Mouse (Mus musculus) forebrain, embryonic 14.5 days (tissue): ENCODE data around the gene Hist1h2bg. TPM values are rescaled to one million over a fixed set of nuclear protein-coding genes. Genes with fewer than 3 reads are reported as not detected.

Experiments used
- ATAC-seq: fragments of 200-750 bp; cut with Nextera tagmentation; 2 replicates; pipeline ENCODE4 v1.8.0; 2017; ENCODE audit warnings: mild to moderate bottlenecking, moderate library complexity
- DNase-seq: peaks from one replicate; pipeline ENCODE4 v3.0.0-alpha.2; 2015; ENCODE audit warnings: low spot score
- H3K27ac ChIP-seq: fragments of 300-500 bp; sonication (generic); 2 replicates; pipeline ENCODE4 v1.5.1; 2014; ENCODE audit warnings: low read depth, mild to moderate bottlenecking, control low read depth, low read length, moderate library complexity
- H3K27me3 ChIP-seq: fragments of 300-500 bp; sonication (generic); replicated peaks from 2 replicates; pipeline ENCODE4 v1.6.1; 2014; ENCODE audit warnings: low read length, control low read depth, mixed read lengths; ENCODE audit not compliant: control insufficient read depth, insufficient read depth
- H3K36me3 ChIP-seq: fragments of 300-500 bp; sonication (generic); 2 replicates; pipeline ENCODE4 v1.6.1; 2014; ENCODE audit warnings: low read length, control low read depth; ENCODE audit not compliant: control insufficient read depth, insufficient read depth
- H3K4me1 ChIP-seq: fragments of 300-500 bp; sonication (generic); 2 replicates; pipeline ENCODE4 v1.6.1; 2014; ENCODE audit warnings: antibody characterized with exemption, low read length, control low read depth; ENCODE audit not compliant: control insufficient read depth, insufficient read depth
- H3K4me2 ChIP-seq: fragments of 300-500 bp; sonication (generic); 2 replicates; pipeline ENCODE4 v1.6.1; 2014; ENCODE audit warnings: mild to moderate bottlenecking, control low read depth, low read length
- H3K4me3 ChIP-seq: fragments of 300-500 bp; sonication (generic); 2 replicates; pipeline ENCODE4 v1.5.1; 2014; ENCODE audit warnings: low read depth, low read length, control low read depth
- H3K9ac ChIP-seq: fragments of 300-500 bp; sonication (generic); 2 replicates; pipeline ENCODE4 v1.6.1; 2014; ENCODE audit warnings: mild to moderate bottlenecking, low read length, control low read depth, moderate library complexity
- H3K9me3 ChIP-seq: fragments of 300-500 bp; sonication (generic); replicated peaks from 2 replicates; pipeline ENCODE4 v1.6.1; 2016; ENCODE audit warnings: low read length, control low read depth, mixed read lengths; ENCODE audit not compliant: control insufficient read depth
- WGBS: fragments of 180-500 bp; shearing (Covaris S2); extraction: QIAGEN DNeasy Blood & Tissue Kit; methylation state at CpG from one replicate; pipeline ENCODE4 v1.1.7; 2014; 5-methylcytosine and 5-hydroxymethylcytosine counted together
- polyA plus RNA-seq: library from polyadenylated mRNA; unstranded; fragments of >200 nt; fragmentation: Nextera tagmentation; extraction: Ambion mirVana; gene quantifications from 2 replicates; pipeline ENCODE4 v1.2.1, GENCODE M21; 2014

Gene Hist1h2bg
- polyA plus RNA-seq, 1 experiment from 2014 or later: 4.3 TPM

GRCm38 (mm10) chr13:23595622-23596372, 24.6 kb downstream of the Hist1h2bg start:
- 84% methylated on average over 7 of the region's 7 CpGs for WGBS
- no peak overlapping the region for H3K9ac ChIP-seq
- H3K27me3 ChIP-seq: no peaks in the 10 kb centered on the region
- no peaks in the 10 kb centered on the region for H3K4me1 ChIP-seq
- no peak for DNase-seq
- no peak for ATAC-seq
- no peak overlapping the region for H3K27ac ChIP-seq
- H3K36me3 ChIP-seq: no peaks in the 10 kb centered on the region
- no peaks in the 10 kb centered on the region for H3K9me3 ChIP-seq
- no peak overlapping the region for H3K4me2 ChIP-seq
- H3K4me3 ChIP-seq: no peak overlapping the region

GRCm38 (mm10) chr13:23597957-23598356, 26.8 kb downstream of the Hist1h2bg start:
- Histone ChIP-seq H3K9me3 (no peaks in the 10 kb centered on the region), H3K4me1 (no peaks in the 10 kb centered on the region), H3K4me2 (no peak overlapping the region), H3K4me3 (no peak overlapping the region), H3K27ac (no peak overlapping the region), H3K36me3 (no peaks in the 10 kb centered on the region), H3K27me3 (no peaks in the 10 kb centered on the region), H3K9ac (no peak overlapping the region)
- peak; percentile 88 for DNase-seq
- peak; percentile 61; the same call in 1 of the 2 replicates for ATAC-seq
- WGBS: 7% methylated on average over 9 of the region's 9 CpGs

GRCm38 (mm10) chr13:23603182-23603699, 32.0 kb downstream of the Hist1h2bg start:
- Histone ChIP-seq H3K27me3 (no peaks in the 10 kb centered on the region), H3K9ac (no peak overlapping the region), H3K9me3 (no peaks in the 10 kb centered on the region), H3K36me3 (no peaks in the 10 kb centered on the region), H3K4me1 (no peaks in the 10 kb centered on the region), H3K27ac (no peak overlapping the region), H3K4me3 (no peak overlapping the region), H3K4me2 (no peak overlapping the region)
- ATAC-seq (no peak), DNase-seq (no peak)
- WGBS: 90% methylated on average over 7 of the region's 7 CpGs

- H3K27ac ChIP-seq: no peak overlapping the region
- H3K4me2 ChIP-seq: no peak overlapping the region
- 97% methylated on average over 3 of the region's 3 CpGs for WGBS
- no peaks in the 10 kb centered on the region for H3K4me1 ChIP-seq
- H3K36me3 ChIP-seq: no peaks in the 10 kb centered on the region
- no peaks in the 10 kb centered on the region for H3K9me3 ChIP-seq
- ATAC-seq (no peak), DNase-seq (no peak)
- H3K9ac ChIP-seq: no peak overlapping the region
- no peak overlapping the region for H3K4me3 ChIP-seq
- H3K27me3 ChIP-seq: no peaks in the 10 kb centered on the region
These were observed 33.3 kb downstream of the Hist1h2bg start for GRCm38 (mm10) chr13:23604452-23604851.

- no peak overlapping the region for H3K4me2 ChIP-seq
These were observed 33.9 kb downstream of the Hist1h2bg start for GRCm38 (mm10) chr13:23605052-23605451.

GRCm38 (mm10) chr13:23609209-23609608, 38.0 kb downstream of the Hist1h2bg start:
- H3K4me1 ChIP-seq: no peaks in the 10 kb centered on the region
- H3K36me3 ChIP-seq: no peaks in the 10 kb centered on the region
- no peak overlapping the region for H3K27ac ChIP-seq
- H3K9ac ChIP-seq: no peak overlapping the region
- H3K4me3 ChIP-seq: no peak overlapping the region
- no peaks in the 10 kb centered on the region for H3K27me3 ChIP-seq
- ATAC-seq: no peak
- DNase-seq: no peak
- no peak overlapping the region for H3K4me2 ChIP-seq
- WGBS: 88% methylated on average over 4 of the region's 4 CpGs
- H3K9me3 ChIP-seq: no peaks in the 10 kb centered on the region

More at GRCm38 (mm10) chr13:23605052-23605451, 33.9 kb downstream of the Hist1h2bg start:
- Histone ChIP-seq H3K36me3 (no peaks in the 10 kb centered on the region), H3K9me3 (no peaks in the 10 kb centered on the region), H3K27me3 (no peaks in the 10 kb centered on the region), H3K4me3 (no peak overlapping the region), H3K27ac (no peak overlapping the region), H3K4me1 (no peaks in the 10 kb centered on the region), H3K9ac (no peak overlapping the region)
- DNase-seq: no peak
- WGBS: 88% methylated on average over 3 of the region's 3 CpGs
- no peak for ATAC-seq

GRCm38 (mm10) chr13:23609844-23610243, 38.6 kb downstream of the Hist1h2bg start:
- no peak overlapping the region for H3K27ac ChIP-seq
- DNase-seq (no peak), ATAC-seq (no peak)
- no peaks in the 10 kb centered on the region for H3K4me1 ChIP-seq
- no peaks in the 10 kb centered on the region for H3K27me3 ChIP-seq
- no peak overlapping the region for H3K4me3 ChIP-seq
- no peak overlapping the region for H3K9ac ChIP-seq
- no peaks in the 10 kb centered on the region for H3K36me3 ChIP-seq
- no peaks in the 10 kb centered on the region for H3K9me3 ChIP-seq
- no peak overlapping the region for H3K4me2 ChIP-seq

- DNase-seq (no peak), ATAC-seq (no peak)
- H3K27ac ChIP-seq: no peak overlapping the region
- H3K36me3 ChIP-seq: no peaks in the 10 kb centered on the region
- H3K4me1 ChIP-seq: no peaks in the 10 kb centered on the region
- no peak overlapping the region for H3K4me3 ChIP-seq
- no peak overlapping the region for H3K9ac ChIP-seq
- H3K9me3 ChIP-seq: no peaks in the 10 kb centered on the region
- H3K27me3 ChIP-seq: no peaks in the 10 kb centered on the region
- 77% methylated on average over 2 of the region's 2 CpGs for WGBS
- no peak overlapping the region for H3K4me2 ChIP-seq
These were observed 39.2 kb downstream of the Hist1h2bg start for GRCm38 (mm10) chr13:23610393-23610792.

GRCm38 (mm10) chr13:23611638-23612037, 40.4 kb downstream of the Hist1h2bg start:
- Histone ChIP-seq H3K4me3 (no peak overlapping the region), H3K9ac (no peak overlapping the region), H3K9me3 (no peaks in the 10 kb centered on the region), H3K27ac (no peak overlapping the region), H3K36me3 (no peaks in the 10 kb centered on the region), H3K4me1 (no peaks in the 10 kb centered on the region), H3K4me2 (no peak overlapping the region), H3K27me3 (no peaks in the 10 kb centered on the region)
- WGBS: 91% methylated on average over 3 of the region's 3 CpGs
- ATAC-seq: no peak
- DNase-seq: no peak
